Mouse (Mus musculus) hindbrain, embryonic 12.5 days (tissue): Measurements from ENCODE around the gene Sv2c. TPM values are rescaled to one million over a fixed set of nuclear protein-coding genes. Genes with fewer than 3 reads are reported as not detected.

Experiments
- ATAC-seq: fragments of 200-750 bp; cut with Nextera tagmentation; 2 replicates; pipeline ENCODE4 v1.8.0; 2017; ENCODE audit warnings: moderate TSS enrichment; ENCODE audit not compliant: low FRiP score
- H3K27ac ChIP-seq: fragments of 300-500 bp; sonication (generic); 2 replicates; pipeline ENCODE4 v1.5.1; 2016; ENCODE audit warnings: mild to moderate bottlenecking
- H3K27me3 ChIP-seq: fragments of 300-500 bp; sonication (generic); 2 replicates; pipeline ENCODE4 v1.6.1; 2016; ENCODE audit warnings: mild to moderate bottlenecking
- H3K36me3 ChIP-seq: fragments of 300-500 bp; sonication (generic); 2 replicates; pipeline ENCODE4 v1.6.1; 2016; ENCODE audit warnings: mild to moderate bottlenecking
- H3K4me1 ChIP-seq: fragments of 300-500 bp; sonication (generic); 2 replicates; pipeline ENCODE4 v1.6.1; 2016
- H3K4me2 ChIP-seq: fragments of 300-500 bp; sonication (generic); replicated peaks from 2 replicates; pipeline ENCODE4 v1.6.1; 2016; ENCODE audit warnings: mild to moderate bottlenecking
- H3K4me3 ChIP-seq: fragments of 300-500 bp; sonication (generic); 2 replicates; pipeline ENCODE4 v1.5.1; 2016; ENCODE audit warnings: mild to moderate bottlenecking
- H3K9ac ChIP-seq: fragments of 300-500 bp; sonication (generic); 2 replicates; pipeline ENCODE4 v1.6.1; 2016; ENCODE audit warnings: mild to moderate bottlenecking, moderate library complexity
- H3K9me3 ChIP-seq: fragments of 300-500 bp; sonication (generic); replicated peaks from 2 replicates; pipeline ENCODE4 v1.6.1; 2016; ENCODE audit warnings: mild to moderate bottlenecking
- WGBS: fragments of 180-500 bp; shearing (Covaris S2); methylation state at CpG from one replicate; pipeline ENCODE4 v1.1.7; 2016; 5-methylcytosine and 5-hydroxymethylcytosine counted together
- polyA plus RNA-seq: library from polyadenylated mRNA; unstranded; fragments of >200 nt; fragmentation: Nextera tagmentation; extraction: Ambion mirVana; gene quantifications from 2 replicates; pipeline ENCODE4 v1.2.1, GENCODE M21; 2016

Sv2c gene
- polyA plus RNA-seq, 1 experiment from 2014 or later: 10.9 TPM

- no peak overlapping the region for H3K4me3 ChIP-seq
- 69% methylated on average over 1 of the region's 1 CpGs for WGBS
These were observed 168.7 kb downstream of the Sv2c start for GRCm38 (mm10) chr13:95963671-95964070.

GRCm38 (mm10) chr13:95961905-95962304 is 170.5 kb downstream of the Sv2c start:
- ATAC-seq: no peak
- H3K4me2 ChIP-seq: peak overlapping the region; percentile 65
- no peaks in the 10 kb centered on the region for H3K9me3 ChIP-seq
- peaks cover 48% of the 10 kb centered on the region for H3K4me1 ChIP-seq
- no peaks in the 10 kb centered on the region for H3K36me3 ChIP-seq
- no peak overlapping the region for H3K4me3 ChIP-seq
- H3K27ac ChIP-seq: no peak overlapping the region
- WGBS: 22% methylated on average over 7 of the region's 7 CpGs
- H3K27me3 ChIP-seq: no peaks in the 10 kb centered on the region
- no peak overlapping the region for H3K9ac ChIP-seq

More at GRCm38 (mm10) chr13:95963671-95964070, 168.7 kb downstream of the Sv2c start:
- Histone ChIP-seq H3K4me2 (no peak overlapping the region), H3K4me1 (peaks cover 51% of the 10 kb centered on the region), H3K9me3 (no peaks in the 10 kb centered on the region), H3K27ac (peak overlapping the region; percentile 26; the same call in 1 of the 2 replicates), H3K9ac (no peak overlapping the region), H3K36me3 (no peaks in the 10 kb centered on the region), H3K27me3 (no peaks in the 10 kb centered on the region)
- ATAC-seq: no peak

GRCm38 (mm10) chr13:95961191-95961791 is 171.1 kb downstream of the Sv2c start:
- peak overlapping the region; percentile 36 for H3K9ac ChIP-seq
- H3K36me3 ChIP-seq: no peaks in the 10 kb centered on the region
- no peaks in the 10 kb centered on the region for H3K27me3 ChIP-seq
- H3K27ac ChIP-seq: no peak overlapping the region
- H3K4me2 ChIP-seq: peak overlapping the region; percentile 65
- H3K4me1 ChIP-seq: peaks cover 48% of the 10 kb centered on the region
- WGBS: 15% methylated on average over 29 of the region's 29 CpGs
- H3K4me3 ChIP-seq: peak overlapping the region; percentile 29
- ATAC-seq: 0 out of 2 replicates have a peak, but pooled peaks have one; percentile 33
- H3K9me3 ChIP-seq: no peaks in the 10 kb centered on the region

GRCm38 (mm10) chr13:95960477-95961185 is 171.7 kb downstream of the Sv2c start:
- H3K27me3 ChIP-seq: no peaks in the 10 kb centered on the region
- no peaks in the 10 kb centered on the region for H3K9me3 ChIP-seq
- no peaks in the 10 kb centered on the region for H3K36me3 ChIP-seq
- peak overlapping the region; percentile 36 for H3K9ac ChIP-seq
- peak overlapping the region; percentile 29 for H3K4me3 ChIP-seq
- H3K4me2 ChIP-seq: peak overlapping the region; percentile 65
- 5% methylated on average over 10 of the region's 10 CpGs for WGBS
- peaks cover 48% of the 10 kb centered on the region for H3K4me1 ChIP-seq
- H3K27ac ChIP-seq: 0 out of 2 replicates have a peak overlapping the region, but pooled peaks have one; percentile 58
- ATAC-seq: no peak

- no peak overlapping the region for H3K9ac ChIP-seq
These were observed 172.5 kb downstream of the Sv2c start for GRCm38 (mm10) chr13:95959651-95960476.

GRCm38 (mm10) chr13:95957134-95957533 is 175.2 kb downstream of the Sv2c start:
- no peak overlapping the region for H3K9ac ChIP-seq
- no peak overlapping the region for H3K4me2 ChIP-seq
- ATAC-seq: no peak
- no peak overlapping the region for H3K27ac ChIP-seq
- no peaks in the 10 kb centered on the region for H3K27me3 ChIP-seq
- 81% methylated on average over 10 of the region's 10 CpGs for WGBS
- H3K4me3 ChIP-seq: no peak overlapping the region
- peaks cover 35% of the 10 kb centered on the region for H3K4me1 ChIP-seq
- H3K9me3 ChIP-seq: no peaks in the 10 kb centered on the region
- H3K36me3 ChIP-seq: no peaks in the 10 kb centered on the region

More at GRCm38 (mm10) chr13:95959651-95960476, 172.5 kb downstream of the Sv2c start:
- Histone ChIP-seq H3K27me3 (no peaks in the 10 kb centered on the region), H3K36me3 (no peaks in the 10 kb centered on the region), H3K27ac (peak overlapping the region; percentile 58), H3K9me3 (no peaks in the 10 kb centered on the region), H3K4me2 (peak overlapping the region; percentile 17), H3K4me1 (peaks cover 40% of the 10 kb centered on the region), H3K4me3 (no peak overlapping the region)
- 3% methylated on average over 14 of the region's 14 CpGs for WGBS
- ATAC-seq: peak; percentile 39; the same call in 1 of the 2 replicates

GRCm38 (mm10) chr13:95956327-95956781 is 176.0 kb downstream of the Sv2c start:
- Histone ChIP-seq H3K4me3 (no peak overlapping the region), H3K9ac (no peak overlapping the region), H3K4me1 (peaks cover 27% of the 10 kb centered on the region), H3K27ac (no peak overlapping the region), H3K36me3 (no peaks in the 10 kb centered on the region), H3K9me3 (no peaks in the 10 kb centered on the region), H3K27me3 (no peaks in the 10 kb centered on the region), H3K4me2 (no peak overlapping the region)
- 79% methylated on average over 2 of the region's 2 CpGs for WGBS
- ATAC-seq: no peak

GRCm38 (mm10) chr13:95955204-95955603 is 177.2 kb downstream of the Sv2c start:
- no peak overlapping the region for H3K4me2 ChIP-seq
- no peaks in the 10 kb centered on the region for H3K36me3 ChIP-seq
- 92% methylated on average over 5 of the region's 5 CpGs for WGBS
- H3K9me3 ChIP-seq: no peaks in the 10 kb centered on the region
- no peak overlapping the region for H3K9ac ChIP-seq
- H3K27ac ChIP-seq: no peak overlapping the region
- H3K4me1 ChIP-seq: peaks cover 17% of the 10 kb centered on the region
- H3K27me3 ChIP-seq: no peaks in the 10 kb centered on the region
- ATAC-seq: no peak
- no peak overlapping the region for H3K4me3 ChIP-seq

- peak; percentile 28; the same call in 1 of the 2 replicates for ATAC-seq
- Histone ChIP-seq H3K4me3 (no peak overlapping the region), H3K27me3 (no peaks in the 10 kb centered on the region), H3K4me2 (no peak overlapping the region), H3K4me1 (peaks cover 7% of the 10 kb centered on the region), H3K9ac (no peak overlapping the region), H3K27ac (no peak overlapping the region), H3K9me3 (no peaks in the 10 kb centered on the region), H3K36me3 (no peaks in the 10 kb centered on the region)
- WGBS: 40% methylated on average over 4 of the region's 4 CpGs
These were observed 178.7 kb downstream of the Sv2c start for GRCm38 (mm10) chr13:95953636-95954035.

GRCm38 (mm10) chr13:95952263-95952662 is 180.1 kb downstream of the Sv2c start:
- Histone ChIP-seq H3K4me1 (peaks cover 7% of the 10 kb centered on the region), H3K4me2 (no peak overlapping the region), H3K9me3 (no peaks in the 10 kb centered on the region), H3K4me3 (no peak overlapping the region), H3K27me3 (no peaks in the 10 kb centered on the region), H3K27ac (no peak overlapping the region), H3K36me3 (no peaks in the 10 kb centered on the region), H3K9ac (no peak overlapping the region)
- 84% methylated on average over 4 of the region's 4 CpGs for WGBS
- no peak for ATAC-seq

GRCm38 (mm10) chr13:95951098-95951894 is 181.1 kb downstream of the Sv2c start:
- WGBS: 67% methylated on average over 7 of the region's 7 CpGs
- ATAC-seq: peak; percentile 9; the same call in 1 of the 2 replicates

More at GRCm38 (mm10) chr13:95951098-95951894, 181.1 kb downstream of the Sv2c start:
- Histone ChIP-seq H3K4me2 (no peak overlapping the region), H3K27me3 (no peaks in the 10 kb centered on the region), H3K36me3 (no peaks in the 10 kb centered on the region), H3K9ac (no peak overlapping the region), H3K4me1 (peaks cover 7% of the 10 kb centered on the region), H3K27ac (no peak overlapping the region), H3K4me3 (no peak overlapping the region), H3K9me3 (no peaks in the 10 kb centered on the region)
